Mouse (Mus musculus): ENCODE results near the gene Tmc6.
"Not testable (repeated sequence)": the region's sequence is repeated elsewhere in the genome, so short reads cannot be mapped to it uniquely, and the experiment has no call there.

Tmc6 gene

DNA sequence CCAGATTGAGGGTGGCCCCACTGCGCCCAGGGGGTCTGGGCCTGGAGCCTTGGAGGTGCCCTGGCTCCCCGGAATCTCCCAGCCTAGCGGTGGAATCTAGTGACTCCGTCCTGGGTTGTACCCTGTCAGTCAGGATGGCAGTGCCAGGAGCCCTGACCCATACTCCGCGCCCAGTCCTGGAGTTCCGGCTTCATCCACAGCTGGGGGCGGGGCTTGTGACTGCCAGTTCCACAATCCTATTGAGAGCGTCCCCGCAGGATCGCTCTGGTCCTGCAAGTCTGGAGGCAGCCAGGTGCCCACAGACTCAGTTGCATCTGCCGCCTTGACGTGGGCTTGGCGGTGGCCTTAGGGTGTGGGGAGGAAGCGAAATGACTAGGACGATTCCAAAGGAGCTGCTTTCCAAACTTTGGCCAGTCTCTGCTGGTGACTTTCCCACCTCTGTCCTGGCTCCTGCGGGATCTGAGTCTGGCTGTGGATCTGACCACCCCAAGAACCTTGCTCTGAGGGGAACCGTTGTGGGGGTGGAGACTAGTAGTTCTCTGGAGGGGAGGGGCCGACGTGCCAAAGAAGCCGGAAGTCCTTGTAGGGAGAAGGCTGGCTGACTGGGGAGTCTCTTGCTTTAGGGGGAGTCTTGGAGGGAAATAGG lies 28.5 kb upstream of the Tmc6 start:
- peak; percentile 76 to 89 for DNase-seq (ENCODE audit: low spot score in 2 of 2)

DNA sequence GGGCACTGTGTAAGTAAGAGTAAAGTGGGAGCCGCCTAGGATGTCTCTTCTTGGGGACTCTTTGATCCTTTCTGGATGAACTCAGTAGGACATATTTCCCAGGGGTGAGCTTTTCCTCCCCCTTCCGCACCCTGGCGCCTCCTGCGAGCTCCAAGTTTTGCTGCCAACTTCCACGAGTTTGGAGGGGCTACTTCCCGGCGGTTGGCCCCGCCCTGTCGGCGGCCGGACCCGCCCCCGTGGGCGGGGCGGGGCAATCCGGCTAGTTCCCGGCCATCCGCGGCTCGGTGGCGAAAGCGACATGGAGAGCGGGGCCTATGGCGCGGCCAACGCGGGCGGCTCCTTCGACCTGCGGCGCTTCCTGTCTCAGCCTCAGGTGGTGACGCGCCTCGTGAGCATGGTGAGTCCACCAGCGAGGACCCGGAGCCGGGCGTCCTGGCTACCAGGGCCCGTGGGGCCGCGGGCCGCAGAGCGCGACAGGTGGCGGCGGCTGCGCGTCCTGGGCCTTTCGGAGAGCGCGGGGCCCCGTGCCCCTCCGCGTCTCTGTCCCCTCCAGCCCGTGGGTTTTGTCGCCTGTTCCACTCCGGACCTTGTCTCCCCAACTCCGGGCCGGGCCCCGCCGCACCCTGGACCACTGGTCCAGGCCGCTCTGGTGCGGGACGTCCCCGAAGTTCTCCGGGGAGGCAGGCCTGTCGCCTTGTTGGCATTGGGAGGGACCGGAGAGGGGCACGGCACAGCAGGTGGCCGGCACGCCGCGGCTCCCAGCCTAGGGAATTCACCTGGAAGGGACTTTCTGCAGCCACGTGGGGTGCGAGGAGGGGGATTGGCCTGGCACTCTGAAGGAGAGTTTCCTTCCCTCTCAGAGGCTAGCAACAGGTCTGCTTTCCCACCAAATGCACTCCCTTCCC lies 27.7 kb upstream of the Tmc6 start, which contains the start of the genes Gm20708 and Syngr2:
TSS of gene Gm20708 (plus strand) at position 262 of the 905 bp plus-strand sequence.
TSS of gene Syngr2 (plus strand) at position 262 of the 905 bp plus-strand sequence.
- peak in 1 of 2 experiments; percentile 67 for DNase-seq (ENCODE audit: low spot score in 2 of 2)

DNA sequence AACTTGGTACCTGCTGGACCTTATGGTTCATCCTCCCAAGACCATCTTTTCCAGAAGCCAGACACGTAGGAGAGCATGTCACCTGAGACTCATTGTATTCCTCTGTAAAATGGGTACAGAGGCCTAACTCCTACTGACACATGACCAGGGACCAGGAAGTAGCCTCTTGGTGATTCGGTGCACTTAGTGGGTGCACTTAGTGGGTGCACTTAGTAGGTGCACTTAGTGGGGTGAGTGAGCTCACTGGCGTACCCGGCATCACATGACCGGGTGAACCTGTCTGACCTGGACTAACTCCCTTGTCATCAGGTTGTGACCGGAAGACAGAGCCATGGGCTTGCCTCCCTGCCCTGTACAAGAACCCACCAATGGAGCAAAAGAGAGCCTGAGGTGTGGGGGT lies 24.8 kb upstream of the Tmc6 start:
- no peak for DNase-seq (ENCODE audit: low spot score in 2 of 2)

DNA sequence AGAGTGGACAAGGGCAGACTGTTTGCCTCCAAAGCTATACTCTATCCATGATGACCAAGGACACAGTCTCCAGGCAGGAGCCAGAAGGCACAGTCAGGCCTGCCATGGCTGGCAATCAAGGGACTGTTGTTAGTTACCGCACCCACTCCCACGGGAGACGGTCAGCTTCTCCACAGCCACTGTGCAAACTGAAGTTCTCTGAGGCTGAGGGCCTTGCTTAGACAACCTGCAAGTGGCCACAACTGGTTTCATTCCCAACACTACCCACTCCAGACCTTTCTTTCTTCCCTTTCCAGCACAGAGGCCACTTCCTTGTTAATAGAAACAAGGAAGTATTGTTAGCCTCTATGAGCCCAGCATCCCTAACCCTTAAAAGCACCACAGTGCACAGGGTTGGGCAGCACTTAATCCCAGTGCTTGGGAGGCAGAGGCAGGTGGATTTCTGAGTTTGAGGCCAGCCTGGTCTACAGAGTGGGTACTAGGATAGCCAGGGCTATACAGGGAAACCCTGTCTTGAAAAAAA lies 21.2 kb upstream of the Tmc6 start:
- no peak for DNase-seq (ENCODE audit: low spot score in 2 of 2)

DNA sequence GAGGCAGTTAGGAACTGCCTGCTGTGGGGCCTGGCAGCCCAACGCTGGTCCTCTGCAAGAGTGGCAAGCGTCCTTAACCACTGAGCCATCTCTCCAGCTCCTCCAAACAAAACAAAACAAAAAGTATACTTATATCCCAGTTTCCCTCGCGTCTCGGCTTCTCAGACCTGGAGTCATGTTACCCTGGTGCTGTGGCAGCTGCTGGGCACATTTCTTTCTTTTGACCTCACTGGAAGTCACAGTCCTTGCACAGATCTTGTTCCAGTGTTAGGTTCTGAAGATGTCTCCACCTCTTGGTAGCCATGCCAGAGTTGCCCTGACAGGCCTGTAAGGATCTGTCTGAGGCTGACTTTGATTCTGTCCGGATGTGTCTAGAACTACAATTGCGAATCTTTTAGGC lies 19.7 kb upstream of the Tmc6 start:
- DNase-seq (ENCODE audit: low spot score in 2 of 2): no peak

- no peak for DNase-seq (ENCODE audit: low spot score in 2 of 2)
These were observed 18.0 kb upstream of the Tmc6 start for GRCm38 (mm10) chr11:117800038-117800437.

- DNase-seq (ENCODE audit: low spot score in 2 of 2): no peak
These were observed 17.2 kb upstream of the Tmc6 start for GRCm38 (mm10) chr11:117799174-117799573.

GRCm38 (mm10) chr11:117798160-117798541 lies 16.2 kb upstream of the Tmc6 start:
- no peak for DNase-seq (ENCODE audit: low spot score in 2 of 2)

GRCm38 (mm10) chr11:117797511-117798159 lies 15.6 kb upstream of the Tmc6 start, which contains the start of gene 6030468B19Rik:
6030468B19Rik (plus strand) TSS chr11:117797660.
- DNase-seq (ENCODE audit: low spot score in 2 of 2): no peak

- DNase-seq (ENCODE audit: low spot score in 2 of 2): no peak
These were observed 15.0 kb upstream of the Tmc6 start for GRCm38 (mm10) chr11:117796954-117797353.

- DNase-seq (ENCODE audit: low spot score in 2 of 2): no peak
These were observed 12.1 kb upstream of the Tmc6 start for GRCm38 (mm10) chr11:117794035-117794551.

DNA sequence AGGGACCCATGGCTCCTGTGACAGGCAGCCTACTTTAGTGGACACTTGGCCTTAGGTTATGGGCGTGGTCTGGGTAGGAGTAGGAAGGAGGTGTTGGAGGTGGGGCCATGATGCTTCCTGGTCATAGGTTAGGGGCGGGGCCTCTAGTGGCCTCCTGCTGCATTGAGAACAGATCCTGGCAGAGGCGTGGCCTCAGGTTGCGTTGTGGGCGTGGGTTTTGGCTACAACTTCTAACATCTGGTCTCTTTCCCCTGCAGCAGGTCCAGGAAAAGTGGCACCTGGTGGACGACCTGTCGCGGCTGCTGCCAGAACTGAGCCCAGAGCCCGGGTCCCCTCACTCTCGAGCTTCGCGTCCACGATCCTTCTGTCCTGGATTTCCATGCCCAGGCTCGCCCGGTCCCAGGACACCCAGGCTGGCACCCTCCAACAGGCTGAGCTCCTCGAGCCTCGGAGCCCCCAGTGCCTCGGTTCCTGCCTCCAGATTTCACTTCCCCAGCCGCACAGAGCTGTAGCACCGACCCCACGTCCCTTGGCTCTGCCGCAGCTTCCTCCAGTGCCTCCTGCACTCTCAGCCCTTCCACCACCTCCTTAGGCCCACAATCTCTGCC lies 10.4 kb upstream of the Tmc6 start:
- peak in 1 of 2 experiments; percentile 64 for DNase-seq (ENCODE audit: low spot score in 2 of 2)

DNA sequence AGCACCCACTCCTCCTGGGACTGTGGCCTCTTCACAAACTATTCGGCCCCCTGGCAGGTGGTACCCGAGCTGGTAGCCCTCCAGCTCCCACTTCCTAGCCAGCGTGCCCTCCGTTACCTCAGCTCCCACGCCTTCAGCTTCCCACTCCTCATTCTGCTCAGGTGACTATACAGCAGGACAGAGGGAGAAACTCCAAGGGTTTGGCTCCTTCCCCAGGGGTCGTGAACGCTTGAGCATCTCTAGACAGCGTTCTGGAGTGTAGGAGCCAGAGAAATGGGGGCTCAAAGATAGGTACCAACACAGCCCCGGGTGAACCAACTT lies 9.4 kb upstream of the Tmc6 start:
- DNase-seq (ENCODE audit: low spot score in 2 of 2): no peak

- DNase-seq (ENCODE audit: low spot score in 2 of 2): peak in 1 of 2 experiments; percentile 61
These were observed 8.9 kb upstream of the Tmc6 start for GRCm38 (mm10) chr11:117790703-117791440.

DNA sequence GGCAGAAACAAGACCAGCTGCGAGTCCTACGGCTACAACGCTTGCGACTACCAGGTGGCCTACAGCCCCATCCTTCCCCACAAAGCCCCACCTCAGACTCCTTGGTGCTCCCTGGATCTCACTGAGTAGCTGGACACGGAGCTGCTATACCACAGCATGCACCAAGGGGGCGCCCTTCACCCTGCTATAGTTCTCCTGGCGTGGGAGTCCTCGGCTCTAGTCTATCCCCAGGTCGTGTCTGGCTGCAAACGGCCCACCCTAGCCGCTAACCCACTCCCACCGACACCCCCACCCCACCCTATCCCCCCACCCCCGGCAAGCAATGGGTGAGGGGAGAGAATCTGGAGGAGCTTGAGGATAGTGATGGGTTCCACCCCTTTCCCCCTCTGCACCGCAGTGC lies 8.3 kb upstream of the Tmc6 start:
- peak; percentile 65 to 78 for DNase-seq (ENCODE audit: low spot score in 2 of 2)

GRCm38 (mm10) chr11:117788481-117788880 lies 6.5 kb upstream of the Tmc6 start:
- not testable (repeated sequence) for DNase-seq (ENCODE audit: low spot score in 2 of 2)

DNA sequence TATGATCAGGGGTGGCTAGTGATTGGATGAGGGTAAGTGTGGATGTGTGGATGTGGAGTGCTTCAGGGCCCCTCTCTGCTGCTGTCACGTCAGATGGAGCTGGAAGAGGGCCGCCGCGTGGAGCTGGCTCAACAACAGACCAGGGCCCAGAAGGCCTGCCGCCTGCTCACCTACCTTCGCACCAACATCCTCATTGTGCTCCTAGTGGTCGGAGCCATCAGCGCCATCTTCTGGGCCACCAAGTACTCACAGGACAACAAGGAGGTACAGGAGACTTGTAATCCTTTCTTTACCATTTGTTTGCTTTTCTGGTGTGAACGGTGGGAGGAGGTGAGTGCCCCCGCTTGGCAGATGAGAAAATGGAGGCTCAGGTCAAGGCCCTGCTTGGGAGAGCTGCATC lies 4.3 kb upstream of the Tmc6 start:
- DNase-seq (ENCODE audit: low spot score in 2 of 2): no peak

DNA sequence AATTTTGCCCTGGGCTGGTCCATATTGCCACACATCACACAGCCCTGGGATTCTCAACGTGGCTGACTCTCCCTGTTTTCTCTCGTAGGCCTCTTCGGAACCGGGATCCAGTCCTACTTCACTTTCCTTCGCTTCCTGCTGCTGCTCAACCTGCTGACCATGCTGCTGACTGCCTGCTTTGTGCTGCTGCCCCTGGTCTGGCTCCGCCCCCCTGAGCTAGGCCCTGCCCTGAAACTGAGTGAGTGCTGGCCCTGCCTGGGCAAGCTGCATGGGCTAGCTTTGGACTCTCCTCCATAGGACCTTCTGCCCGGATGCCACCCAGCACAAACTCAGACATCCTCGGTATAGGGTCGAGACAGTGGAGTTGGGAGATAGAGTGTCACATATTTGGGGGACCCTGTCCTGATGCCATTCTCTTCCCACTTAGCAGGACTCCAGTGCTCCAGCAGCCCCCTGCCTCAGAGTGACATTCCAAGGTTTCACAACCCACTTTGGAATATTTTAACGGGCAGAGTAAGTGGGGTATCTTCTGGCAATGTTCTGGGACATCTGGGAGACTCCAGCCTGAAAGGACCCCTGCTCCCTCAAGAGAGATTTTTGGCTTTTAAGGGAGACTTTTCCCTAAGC lies 1.8 kb upstream of the Tmc6 start:
- DNase-seq (ENCODE audit: low spot score in 2 of 2): no peak

GRCm38 (mm10) chr11:117783089-117783488 lies 1.1 kb upstream of the Tmc6 start:
- DNase-seq (ENCODE audit: low spot score in 2 of 2): peak in 1 of 2 experiments; percentile 43

DNA sequence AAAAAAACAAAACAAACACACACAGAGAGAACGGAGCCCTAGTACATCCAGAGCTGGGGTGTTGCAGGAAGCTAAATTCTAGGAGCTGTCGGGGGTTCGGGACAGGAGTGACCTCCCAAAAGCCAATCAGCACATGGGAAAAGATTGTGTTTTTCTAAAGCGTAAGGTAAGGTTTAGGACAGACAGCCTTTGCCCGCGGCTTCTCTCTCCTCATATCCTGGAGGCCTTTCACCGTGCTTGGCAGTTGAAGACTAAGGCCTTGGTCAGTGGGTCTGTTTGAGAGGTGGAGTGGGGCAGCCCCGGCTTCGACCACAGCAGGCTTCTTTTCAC lies 672 bp upstream of the Tmc6 start:
- DNase-seq (ENCODE audit: low spot score in 2 of 2): no peak

Measured in urinary bladder, postnatal 4 days (tissue).